Mouse (Mus musculus) layer of hippocampus, postnatal 10 days (tissue): Measurements from ENCODE around the gene Ccl2. TPM values are rescaled to one million over a fixed set of nuclear protein-coding genes. Genes with fewer than 3 reads are reported as not detected.

Experiments used
- DNase-seq, 2 experiments: peaks; one replicate each; pipeline ENCODE4 v3.0.0; 2021; ENCODE audit warnings: low spot score in 2 of 2
- long read RNA-seq: library from polyadenylated mRNA; stranded (forward); transcript quantifications from one replicate; pipeline ENCODE4 v2.0.0, GENCODE M21; 2023
- total RNA-seq, 2 experiments: library from RNA; stranded (reverse); gene quantifications; 2 replicates each; pipeline ENCODE4 v1.2.3; 2021

Gene Ccl2
- total RNA-seq = not detected
- long read RNA-seq = 0 reads

GRCm38 (mm10) chr11:82035356-82035755, at the start of gene Ccl2:
Gene Ccl2, plus strand, starts transcription at chr11:82035571.
- peak; percentile 62 to 69 for DNase-seq

GRCm38 (mm10) chr11:81996172-81996841, 39.1 kb upstream of the Ccl2 start:
- peak; percentile 83 to 88 for DNase-seq

GRCm38 (mm10) chr11:81997085-81997484, 38.3 kb upstream of the Ccl2 start:
- DNase-seq = no peak

GRCm38 (mm10) chr11:81998646-81999045, 36.7 kb upstream of the Ccl2 start:
- DNase-seq = no peak

GRCm38 (mm10) chr11:81999469-81999868, 35.9 kb upstream of the Ccl2 start:
- no peak for DNase-seq

- DNase-seq = no peak
These were observed 34.8 kb upstream of the Ccl2 start for GRCm38 (mm10) chr11:82000581-82000980.

- DNase-seq = no peak
These were observed 30.6 kb upstream of the Ccl2 start for GRCm38 (mm10) chr11:82004810-82005209.

GRCm38 (mm10) chr11:82006796-82007423, 28.5 kb upstream of the Ccl2 start:
- no peak for DNase-seq

- no peak for DNase-seq
These were observed 25.3 kb upstream of the Ccl2 start for GRCm38 (mm10) chr11:82010115-82010514.

GRCm38 (mm10) chr11:82011411-82012193, 23.8 kb upstream of the Ccl2 start:
- DNase-seq = no peak

- DNase-seq = no peak
These were observed 21.6 kb upstream of the Ccl2 start for GRCm38 (mm10) chr11:82013756-82014155.

GRCm38 (mm10) chr11:82015066-82015465, 20.3 kb upstream of the Ccl2 start:
- no peak for DNase-seq

- no peak for DNase-seq
These were observed 19.1 kb upstream of the Ccl2 start for GRCm38 (mm10) chr11:82016181-82016780.

GRCm38 (mm10) chr11:82019389-82019788, 16.0 kb upstream of the Ccl2 start:
- DNase-seq = no peak

GRCm38 (mm10) chr11:82019793-82020192, 15.6 kb upstream of the Ccl2 start:
- DNase-seq = no peak

GRCm38 (mm10) chr11:82021406-82021805, 14.0 kb upstream of the Ccl2 start:
- no peak for DNase-seq

GRCm38 (mm10) chr11:82022504-82023056, 12.8 kb upstream of the Ccl2 start:
- no peak for DNase-seq

- no peak for DNase-seq
These were observed 11.6 kb upstream of the Ccl2 start for GRCm38 (mm10) chr11:82023769-82024168.

- DNase-seq = no peak
These were observed 5.2 kb upstream of the Ccl2 start for GRCm38 (mm10) chr11:82030171-82030570.

- no peak for DNase-seq
These were observed 3.2 kb upstream of the Ccl2 start for GRCm38 (mm10) chr11:82032136-82032535.

GRCm38 (mm10) chr11:82032678-82033344, 2.6 kb upstream of the Ccl2 start:
- DNase-seq = no peak
